Mouse (Mus musculus) lung, embryonic 14.5 days (tissue): Measurements from ENCODE around the gene Cyth4. TPM values are rescaled to one million over a fixed set of nuclear protein-coding genes. Genes with fewer than 3 reads are reported as not detected.

Experiments used
- ATAC-seq: fragments of 200-750 bp; cut with Nextera tagmentation; 2 replicates; pipeline ENCODE4 v1.8.0; 2017; ENCODE audit warnings: mild to moderate bottlenecking, moderate TSS enrichment, moderate library complexity; ENCODE audit not compliant: insufficient read depth
- DNase-seq: peaks from one replicate; pipeline ENCODE4 v3.0.0-alpha.2; 2015
- H3K27ac ChIP-seq: fragments of 300-500 bp; sonication (generic); 2 replicates; pipeline ENCODE4 v1.5.1; 2014; ENCODE audit warnings: low read depth, mild to moderate bottlenecking, moderate library complexity
- H3K27me3 ChIP-seq: fragments of 300-500 bp; sonication (generic); 2 replicates; pipeline ENCODE4 v1.6.1; 2014; ENCODE audit warnings: low read length, control low read depth; ENCODE audit not compliant: insufficient read depth
- H3K36me3 ChIP-seq: fragments of 300-500 bp; sonication (generic); 2 replicates; pipeline ENCODE4 v1.6.1; 2014; ENCODE audit warnings: control low read depth; ENCODE audit not compliant: insufficient read depth
- H3K4me1 ChIP-seq: fragments of 300-500 bp; sonication (generic); 2 replicates; pipeline ENCODE4 v1.6.1; 2014; ENCODE audit warnings: antibody characterized with exemption, control low read depth; ENCODE audit not compliant: insufficient read depth
- H3K4me2 ChIP-seq: fragments of 300-500 bp; sonication (generic); 2 replicates; pipeline ENCODE4 v1.6.1; 2014; ENCODE audit warnings: mild to moderate bottlenecking
- H3K4me3 ChIP-seq: fragments of 300-500 bp; sonication (generic); 2 replicates; pipeline ENCODE4 v1.5.1; 2014; ENCODE audit warnings: low read depth, low read length
- H3K9ac ChIP-seq: fragments of 300-500 bp; sonication (generic); 2 replicates; pipeline ENCODE4 v1.6.1; 2014
- H3K9me3 ChIP-seq: fragments of 300-500 bp; sonication (generic); 2 replicates; pipeline ENCODE4 v1.6.1; 2016; ENCODE audit warnings: low read depth, low read length, control low read depth
- CTCF ChIP-seq: IDR thresholded peaks from 2 replicates; pipeline ENCODE4 v1.5.1; 2016; ENCODE audit warnings: antibody characterized with exemption, low read depth
- WGBS: fragments of 180-500 bp; shearing (Covaris S2); extraction: QIAGEN DNeasy Blood & Tissue Kit; methylation state at CpG from one replicate; pipeline ENCODE4 v1.1.7; 2014; 5-methylcytosine and 5-hydroxymethylcytosine counted together
- polyA plus RNA-seq: library from polyadenylated mRNA; unstranded; fragments of >200 nt; fragmentation: Nextera tagmentation; extraction: Ambion mirVana; gene quantifications from 2 replicates; pipeline ENCODE4 v1.2.1, GENCODE M21; 2014

Cyth4 gene
- polyA plus RNA-seq, 1 experiment from 2014 or later, result 4.9 TPM

- no peak overlapping the region for H3K4me3 ChIP-seq
- WGBS, result 76% methylated on average over 14 of the region's 14 CpGs
- ATAC-seq, result no peak
- H3K27ac ChIP-seq, result no peak overlapping the region
- H3K27me3 ChIP-seq, result no peaks in the 10 kb centered on the region
- no peaks in the 10 kb centered on the region for H3K4me1 ChIP-seq
- H3K4me2 ChIP-seq, result no peak overlapping the region
- no peak overlapping the region for H3K9ac ChIP-seq
- no peaks in the 10 kb centered on the region for H3K9me3 ChIP-seq
- no peaks in the 10 kb centered on the region for H3K36me3 ChIP-seq
- DNase-seq, result no peak
- TF ChIP-seq CTCF, result no peak
Measured at GRCm38 (mm10) chr15:78592452-78592968, 4.3 kb upstream of the Cyth4 start.

- DNase-seq (no peak), ATAC-seq (no peak)
- WGBS, result 78% methylated on average over 7 of the region's 7 CpGs
- Histone ChIP-seq H3K36me3 (no peaks in the 10 kb centered on the region), H3K27ac (no peak overlapping the region), H3K4me3 (no peak overlapping the region), H3K4me2 (no peak overlapping the region), H3K9ac (no peak overlapping the region), H3K9me3 (no peaks in the 10 kb centered on the region), H3K27me3 (no peaks in the 10 kb centered on the region), H3K4me1 (no peaks in the 10 kb centered on the region)
- TF ChIP-seq CTCF, result no peak
Measured at GRCm38 (mm10) chr15:78593896-78594425, 2.9 kb upstream of the Cyth4 start.

DNA sequence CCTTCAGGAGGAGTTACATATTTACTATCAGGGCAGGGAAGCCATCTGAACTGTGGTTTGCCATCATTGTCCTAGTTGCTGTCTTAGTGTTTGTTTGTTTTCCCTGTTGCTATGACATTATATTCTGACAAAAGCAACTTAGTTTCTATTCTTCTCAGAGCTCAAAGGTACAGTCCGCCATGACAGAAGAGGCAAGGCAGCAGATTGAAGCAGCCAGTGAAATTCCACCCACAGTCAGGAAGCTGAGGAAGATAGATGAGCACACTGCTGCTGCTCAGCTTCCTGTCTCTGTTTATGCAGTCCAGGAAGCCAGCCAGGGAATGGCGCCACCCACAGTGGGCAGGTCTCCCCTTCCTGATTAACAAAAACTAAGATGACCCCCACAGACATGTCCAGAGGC, 2.0 kb upstream of the Cyth4 start:
- no peak for TF ChIP-seq CTCF
- Histone ChIP-seq H3K36me3 (no peaks in the 10 kb centered on the region), H3K4me2 (no peak overlapping the region), H3K27me3 (no peaks in the 10 kb centered on the region), H3K9me3 (no peaks in the 10 kb centered on the region), H3K4me1 (no peaks in the 10 kb centered on the region), H3K4me3 (no peak overlapping the region), H3K27ac (no peak overlapping the region), H3K9ac (no peak overlapping the region)
- WGBS, result 87% methylated on average over 2 of the region's 2 CpGs
- DNase-seq (peak; percentile 22), ATAC-seq (no peak)

DNA sequence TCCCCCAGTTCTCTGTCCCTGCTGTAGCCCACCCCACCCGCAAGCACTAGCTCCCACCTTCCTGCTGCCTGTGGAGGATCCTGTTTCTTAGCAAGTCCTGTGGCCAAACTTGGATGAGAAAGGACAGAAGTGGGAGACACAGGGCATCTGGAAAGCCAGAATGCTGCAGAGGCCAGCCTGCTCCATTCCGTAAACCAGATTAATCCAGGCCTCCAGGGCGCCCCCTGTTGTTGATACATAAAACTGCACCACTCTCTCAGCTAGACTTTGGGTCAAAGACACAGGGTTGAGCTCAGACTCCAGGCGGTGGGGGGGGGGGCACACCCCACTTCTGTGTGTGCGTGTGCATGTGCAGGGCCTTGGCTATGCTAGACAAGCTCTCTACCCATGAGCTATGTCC, 1.4 kb upstream of the Cyth4 start:
- peak; percentile 21 for TF ChIP-seq CTCF
- ATAC-seq (no peak), DNase-seq (no peak)
- no peaks in the 10 kb centered on the region for H3K36me3 ChIP-seq
- no peak overlapping the region for H3K9ac ChIP-seq
- 63% methylated on average over 5 of the region's 5 CpGs for WGBS
- H3K4me2 ChIP-seq, result no peak overlapping the region
- no peaks in the 10 kb centered on the region for H3K9me3 ChIP-seq
- H3K27ac ChIP-seq, result no peak overlapping the region
- no peaks in the 10 kb centered on the region for H3K4me1 ChIP-seq
- H3K27me3 ChIP-seq, result no peaks in the 10 kb centered on the region
- no peak overlapping the region for H3K4me3 ChIP-seq

GRCm38 (mm10) chr15:78596504-78596903, 343 bp upstream of the Cyth4 start:
- no peak for TF ChIP-seq CTCF
- 74% methylated on average over 6 of the region's 6 CpGs for WGBS

GRCm38 (mm10) chr15:78597729-78598128, 882 bp downstream of the Cyth4 start:
- no peaks in the 10 kb centered on the region for H3K9me3 ChIP-seq
- no peak overlapping the region for H3K27ac ChIP-seq
- TF ChIP-seq CTCF, result no peak
- no peaks in the 10 kb centered on the region for H3K4me1 ChIP-seq
- DNase-seq (peak; percentile 9), ATAC-seq (0 out of 2 replicates have a peak, but pooled peaks have one; percentile 54)
- H3K36me3 ChIP-seq, result no peaks in the 10 kb centered on the region
- WGBS, result 49% methylated on average over 4 of the region's 4 CpGs
- no peak overlapping the region for H3K4me2 ChIP-seq
- H3K4me3 ChIP-seq, result no peak overlapping the region
- H3K27me3 ChIP-seq, result no peaks in the 10 kb centered on the region
- H3K9ac ChIP-seq, result no peak overlapping the region

More at GRCm38 (mm10) chr15:78596504-78596903, 343 bp upstream of the Cyth4 start:
- Histone ChIP-seq H3K4me2 (no peak overlapping the region), H3K9ac (no peak overlapping the region), H3K4me3 (no peak overlapping the region), H3K27me3 (no peaks in the 10 kb centered on the region), H3K9me3 (no peaks in the 10 kb centered on the region), H3K27ac (no peak overlapping the region), H3K4me1 (no peaks in the 10 kb centered on the region), H3K36me3 (no peaks in the 10 kb centered on the region)
- DNase-seq (no peak), ATAC-seq (no peak)

DNA sequence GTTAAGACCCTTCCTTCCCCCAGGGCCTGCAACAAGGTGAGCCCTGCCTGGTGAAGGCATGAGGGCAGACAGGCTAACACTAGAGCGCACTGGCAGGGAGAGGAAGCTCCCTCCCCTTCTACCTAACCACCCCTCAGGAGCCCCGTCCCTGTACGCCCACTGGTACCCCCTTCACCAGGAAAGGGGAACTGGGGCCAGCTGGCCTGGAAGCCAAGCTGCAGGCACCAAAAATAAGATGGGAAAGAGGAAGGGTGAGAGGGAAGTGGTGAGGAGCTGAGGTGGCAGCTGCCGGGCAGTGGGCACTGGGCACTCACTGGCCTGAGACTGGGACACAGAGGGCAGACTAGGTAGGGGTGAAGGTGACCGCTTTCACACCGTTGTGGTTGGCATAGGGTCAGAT, 2.3 kb downstream of the Cyth4 start:
- H3K4me3 ChIP-seq, result no peak overlapping the region
- DNase-seq, result no peak
- 82% methylated on average over 6 of the region's 6 CpGs for WGBS

More for the DNA sequence above, 2.3 kb downstream of the Cyth4 start:
- no peak overlapping the region for H3K9ac ChIP-seq
- H3K27me3 ChIP-seq, result no peaks in the 10 kb centered on the region
- ATAC-seq, result no peak
- H3K4me2 ChIP-seq, result no peak overlapping the region
- H3K9me3 ChIP-seq, result no peaks in the 10 kb centered on the region
- TF ChIP-seq CTCF, result no peak
- no peaks in the 10 kb centered on the region for H3K4me1 ChIP-seq
- H3K36me3 ChIP-seq, result no peaks in the 10 kb centered on the region
- no peak overlapping the region for H3K27ac ChIP-seq
